Mouse (Mus musculus): ENCODE data around the gene Camk1.
"Not testable (repeated sequence)": the region's sequence is repeated elsewhere in the genome, so short reads cannot be mapped to it uniquely, and the experiment has no call there.

The Camk1 gene

DNA sequence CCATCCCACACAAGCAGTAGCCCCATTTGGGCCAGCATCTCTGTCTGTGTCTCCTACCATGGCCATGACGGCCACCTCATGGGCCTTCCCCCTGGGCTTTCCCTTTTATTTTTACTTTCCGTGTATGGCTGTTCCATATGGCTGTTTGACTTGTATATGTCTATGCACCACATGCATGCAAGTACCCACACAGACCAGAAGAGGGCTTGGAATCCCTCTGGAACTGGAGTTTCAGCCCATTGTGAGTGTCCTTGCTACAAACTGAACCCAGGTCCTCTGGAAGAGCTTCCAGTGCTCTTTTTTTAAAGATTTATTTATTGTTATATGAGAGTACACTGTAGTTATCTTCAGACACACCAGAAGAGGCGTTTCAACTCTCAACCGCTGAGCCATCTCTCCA, 17.7 kb upstream of the Camk1 start:
- DNase-seq (ENCODE audit: low spot score), result no peak

DNA sequence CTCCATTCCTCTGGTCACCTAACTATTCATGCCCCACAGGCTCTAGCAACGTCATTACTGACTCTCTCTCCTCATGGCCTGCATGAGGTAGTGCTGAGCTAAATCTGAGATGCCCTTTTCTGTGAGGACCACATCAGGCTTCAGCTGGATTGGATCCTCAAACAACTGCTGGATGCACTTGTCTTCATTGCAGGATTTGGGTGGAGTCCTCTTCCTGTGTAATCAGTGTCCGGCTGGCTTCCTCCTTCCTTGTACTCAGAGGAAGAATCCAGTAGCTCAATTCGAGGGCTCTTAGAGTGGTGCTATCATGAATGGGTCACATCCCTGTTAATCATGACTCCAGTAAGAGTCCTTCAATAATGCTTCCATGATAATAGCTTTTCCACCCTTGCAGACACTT, 9.9 kb upstream of the Camk1 start:
- no peak for DNase-seq (ENCODE audit: low spot score)

- DNase-seq (ENCODE audit: low spot score), result no peak
Measured at GRCm38 (mm10) chr6:113352820-113353219, 9.0 kb upstream of the Camk1 start.

GRCm38 (mm10) chr6:113351653-113352052, 7.9 kb upstream of the Camk1 start:
- no peak for DNase-seq (ENCODE audit: low spot score)

DNA sequence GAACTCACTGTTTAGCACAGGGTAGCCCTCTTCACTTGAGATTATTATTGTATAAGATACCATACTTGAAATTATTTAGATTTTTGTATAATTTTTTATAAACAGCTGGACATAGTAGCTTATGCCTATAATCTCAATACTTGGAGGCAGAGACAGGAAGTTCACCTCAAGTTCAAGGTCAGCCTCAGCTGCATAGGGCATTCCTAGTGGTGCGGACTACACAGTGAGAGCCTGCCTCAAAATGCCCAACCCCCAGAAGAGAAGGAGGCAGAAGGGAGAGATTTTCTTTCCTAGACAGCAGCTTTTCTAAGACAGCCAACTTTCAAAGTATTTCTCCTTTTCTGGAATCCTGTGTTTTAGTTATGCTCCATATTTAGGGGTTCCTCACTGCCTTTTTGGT, 7.4 kb upstream of the Camk1 start:
- no peak for DNase-seq (ENCODE audit: low spot score)

DNA sequence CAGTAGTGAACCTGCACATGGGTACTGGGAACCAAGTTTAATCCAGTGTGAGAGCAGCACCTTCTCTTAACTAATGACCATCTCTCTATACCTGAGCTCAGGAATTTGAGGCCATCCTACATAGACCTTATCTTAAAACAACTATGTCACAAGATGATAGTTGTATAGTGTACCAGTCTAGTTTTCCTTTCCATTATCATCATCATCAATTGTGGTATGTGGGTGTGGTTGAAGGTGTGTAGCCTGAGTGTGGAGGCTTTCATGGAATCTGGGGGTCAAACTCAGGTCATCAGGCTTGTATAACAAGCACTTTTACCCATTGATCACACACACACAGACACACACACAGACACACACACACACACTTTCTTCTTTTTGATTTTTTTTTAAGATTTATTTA, 6.8 kb upstream of the Camk1 start:
- DNase-seq (ENCODE audit: low spot score), result no peak

DNA sequence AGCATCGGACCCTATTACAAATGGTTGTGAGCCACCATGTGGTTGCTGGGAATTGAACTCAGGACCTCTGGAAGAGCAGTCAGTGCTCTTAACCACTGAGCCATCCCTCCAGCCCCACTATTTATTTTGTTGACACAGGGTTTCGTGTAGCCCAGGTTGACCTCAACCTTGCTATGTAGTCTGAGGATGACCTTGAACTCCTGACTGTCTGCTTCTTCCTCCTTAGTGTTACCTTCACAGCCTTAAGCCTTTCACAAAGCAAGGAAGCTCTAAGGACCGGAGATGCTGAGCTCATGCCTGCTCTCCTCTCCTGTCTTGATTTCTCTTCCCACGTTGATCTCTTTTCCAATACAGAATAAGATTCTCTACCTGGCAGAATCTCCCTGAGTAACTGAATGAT, 3.1 kb upstream of the Camk1 start:
- no peak for DNase-seq (ENCODE audit: low spot score)

GRCm38 (mm10) chr6:113344321-113344720, 537 bp upstream of the Camk1 start:
- no peak for DNase-seq (ENCODE audit: low spot score)

- no peak for DNase-seq (ENCODE audit: low spot score)
Measured at GRCm38 (mm10) chr6:113342297-113342696, 1.5 kb downstream of the Camk1 start.

GRCm38 (mm10) chr6:113341574-113341973, 2.2 kb downstream of the Camk1 start:
- DNase-seq (ENCODE audit: low spot score), result no peak

DNA sequence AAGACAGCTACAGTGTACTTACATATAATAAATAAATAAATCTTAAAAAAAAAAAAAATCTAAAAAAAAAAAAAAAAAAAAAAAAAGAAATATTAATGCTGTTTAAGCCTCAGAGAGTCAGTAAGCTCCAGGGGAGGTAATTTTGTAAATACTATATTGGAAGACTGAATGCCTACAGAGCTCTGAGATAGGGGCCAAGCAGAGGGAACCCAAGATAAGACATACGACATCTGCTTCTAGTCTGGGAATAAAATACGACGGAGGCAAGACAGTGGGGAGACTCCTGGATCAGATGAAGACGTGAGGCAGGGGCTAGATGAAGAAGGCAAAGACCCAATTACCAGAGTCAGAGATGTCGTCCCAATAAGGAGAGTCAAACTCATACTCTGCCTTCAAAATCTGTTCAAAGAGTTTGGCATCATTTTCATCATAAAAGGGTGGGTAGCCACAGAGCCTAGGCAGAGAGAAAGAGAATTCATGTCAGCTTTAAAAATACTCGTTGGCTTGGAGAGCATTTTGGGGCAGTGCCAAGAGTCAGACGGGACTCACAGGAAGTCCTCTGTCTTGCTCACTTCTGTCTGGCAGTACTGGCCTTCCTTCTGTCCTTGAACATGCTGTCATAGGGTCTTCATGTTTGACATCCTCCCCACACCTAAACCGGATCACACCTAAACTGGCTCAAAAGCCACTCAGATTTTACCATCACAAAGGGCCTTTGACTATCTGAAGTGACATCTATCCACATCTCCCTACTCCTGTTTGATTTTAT, 6.7 kb downstream of the Camk1 start:
- no peak for DNase-seq (ENCODE audit: low spot score)

DNA sequence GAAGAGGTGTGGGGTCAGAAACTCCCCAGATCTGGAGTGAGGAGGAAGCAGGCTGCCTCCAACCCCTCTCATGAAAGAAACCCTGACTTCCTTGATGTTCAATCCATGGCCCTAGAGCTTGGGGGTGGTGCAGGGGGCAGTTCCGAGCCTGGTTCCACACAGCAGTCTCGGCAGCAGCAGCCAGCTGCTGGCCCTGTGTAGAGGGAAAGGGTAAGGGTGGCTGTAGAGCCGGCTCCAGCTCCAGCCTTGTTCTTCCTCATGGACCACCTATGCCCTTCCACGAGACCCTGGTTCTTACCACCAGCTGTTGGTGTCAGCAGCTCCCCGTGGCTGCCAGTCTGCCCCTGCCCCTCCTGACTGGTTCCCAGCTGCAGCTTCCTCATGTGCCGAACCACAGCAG, 9.6 kb downstream of the Camk1 start:
- DNase-seq (ENCODE audit: low spot score), result no peak

DNA sequence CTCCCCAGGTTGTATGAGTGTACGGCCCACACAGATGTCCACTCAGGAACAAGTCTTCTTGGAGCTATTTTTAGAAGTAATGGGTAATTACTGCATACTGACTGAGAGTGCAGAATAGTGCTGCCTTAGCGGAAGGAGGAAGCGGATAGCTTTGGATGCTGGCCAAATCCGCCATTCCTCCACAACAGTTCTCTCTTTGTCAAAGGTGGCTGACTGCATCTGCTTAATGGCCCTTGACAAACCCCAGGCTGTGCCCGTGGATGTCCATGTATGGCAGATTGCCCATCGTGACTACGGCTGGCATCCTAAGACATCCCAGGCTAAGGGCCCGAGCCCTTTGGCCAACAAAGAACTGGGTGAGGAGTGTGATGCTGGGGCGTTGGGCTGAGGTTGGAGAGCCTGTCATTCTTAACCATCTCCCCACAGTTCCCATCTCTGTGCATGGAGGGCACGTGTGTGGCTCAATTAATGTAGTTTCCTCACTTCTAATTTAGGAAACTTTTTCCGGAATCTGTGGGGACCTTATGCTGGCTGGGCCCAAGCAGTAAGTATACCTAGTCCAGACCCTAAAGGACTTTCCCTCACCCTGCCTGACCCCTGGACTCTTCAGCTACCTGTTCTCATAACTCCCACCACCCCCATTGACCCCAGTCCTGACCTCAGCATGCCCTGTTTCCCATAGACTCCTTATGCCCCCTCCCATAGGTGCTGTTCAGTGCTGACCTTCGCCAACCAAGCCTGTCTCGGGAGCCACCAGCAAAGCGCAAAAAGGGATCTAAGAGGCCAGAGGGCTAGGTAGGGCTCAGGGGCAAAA, 10.4 kb downstream of the Camk1 start:
- DNase-seq (ENCODE audit: low spot score), result no peak

- DNase-seq (ENCODE audit: low spot score), result not testable (repeated sequence)
Measured at GRCm38 (mm10) chr6:113332734-113333133, 11.1 kb downstream of the Camk1 start.

DNA sequence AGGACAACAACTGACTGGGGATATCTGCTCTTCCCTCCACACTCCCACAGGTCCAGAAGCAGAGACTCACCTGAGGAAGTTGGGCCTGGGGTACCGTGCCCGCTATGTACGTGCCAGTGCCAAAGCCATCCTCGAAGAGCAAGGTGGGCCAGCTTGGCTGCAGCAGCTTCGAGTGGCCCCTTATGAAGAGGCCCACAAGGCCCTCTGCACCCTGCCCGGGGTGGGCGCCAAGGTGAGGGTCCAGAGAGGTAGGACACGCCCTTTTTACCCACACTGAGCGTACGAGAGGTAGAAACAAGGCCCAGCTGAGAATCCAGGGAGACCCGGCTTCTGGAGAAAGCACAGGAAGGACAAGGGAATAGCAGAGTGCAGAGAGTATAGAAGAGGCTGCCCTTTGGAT, 12.1 kb downstream of the Camk1 start:
- no peak for DNase-seq (ENCODE audit: low spot score)

DNA sequence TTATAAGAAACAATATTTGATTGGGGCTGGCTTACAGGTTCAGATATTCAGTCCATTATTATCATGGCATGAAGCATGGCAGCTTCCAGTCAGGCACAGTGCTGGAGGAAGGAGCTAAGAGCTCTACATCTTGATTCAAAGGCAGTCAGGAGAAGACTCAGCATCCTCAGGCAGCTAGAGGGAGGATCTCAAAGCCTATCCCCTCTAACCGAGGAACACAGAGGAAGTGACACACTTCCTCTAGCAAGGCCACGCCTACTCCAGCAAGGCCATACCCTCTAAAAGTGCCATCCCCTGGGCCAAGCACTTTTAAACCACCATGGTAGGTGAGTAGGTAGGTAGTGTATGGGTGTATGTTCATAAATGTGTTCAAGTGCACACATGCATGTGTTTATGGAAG, 13.2 kb downstream of the Camk1 start:
- no peak for DNase-seq (ENCODE audit: low spot score)

DNA sequence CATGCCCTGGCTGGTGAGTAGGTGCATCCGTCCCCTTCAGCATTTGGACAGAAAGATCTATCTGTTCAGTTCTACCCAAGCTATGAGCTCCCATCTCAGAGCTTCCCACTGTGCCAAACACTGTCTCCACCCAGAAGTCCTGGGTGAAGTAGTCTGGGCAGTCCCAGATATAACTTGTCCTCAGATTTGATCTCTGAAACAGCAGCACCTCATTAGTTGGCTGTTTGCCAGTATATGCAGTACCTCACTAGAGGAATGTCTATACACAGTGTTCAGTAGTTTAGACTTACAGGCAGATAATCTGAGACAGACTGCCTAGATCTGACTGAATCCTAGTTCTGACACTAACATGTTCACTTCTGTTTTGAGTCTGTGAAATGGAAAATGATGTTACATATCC, 14.4 kb downstream of the Camk1 start:
- no peak for DNase-seq (ENCODE audit: low spot score)

GRCm38 (mm10) chr6:113326533-113327315, 17.1 kb downstream of the Camk1 start, which contains the start of gene Ogg1:
Ogg1 (plus strand) TSS chr6:113326972.
- DNase-seq (ENCODE audit: low spot score), result peak; percentile 97

GRCm38 (mm10) chr6:113315972-113316371, 27.8 kb downstream of the Camk1 start:
- DNase-seq (ENCODE audit: low spot score), result no peak

DNA sequence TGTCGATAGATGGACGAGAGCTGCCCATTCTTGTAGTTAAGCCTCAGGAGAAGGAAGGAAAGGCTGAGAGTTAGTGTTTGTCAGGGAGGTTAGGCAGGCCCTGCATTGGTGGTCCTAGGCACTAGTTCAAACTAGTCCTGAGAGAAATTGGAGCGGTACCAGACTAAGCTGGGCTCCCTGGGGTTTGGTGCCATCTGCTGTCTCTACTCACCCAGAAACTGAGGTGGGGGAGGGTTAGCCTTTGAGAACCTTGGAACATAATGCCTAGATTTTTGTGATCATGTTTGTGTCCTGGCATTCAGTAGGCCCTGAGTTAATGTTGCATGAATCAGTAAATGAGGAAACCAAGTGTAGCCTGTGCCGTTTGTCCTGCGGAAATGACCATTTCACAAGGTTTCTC, 35.6 kb downstream of the Camk1 start:
- no peak for DNase-seq (ENCODE audit: low spot score)

DNA sequence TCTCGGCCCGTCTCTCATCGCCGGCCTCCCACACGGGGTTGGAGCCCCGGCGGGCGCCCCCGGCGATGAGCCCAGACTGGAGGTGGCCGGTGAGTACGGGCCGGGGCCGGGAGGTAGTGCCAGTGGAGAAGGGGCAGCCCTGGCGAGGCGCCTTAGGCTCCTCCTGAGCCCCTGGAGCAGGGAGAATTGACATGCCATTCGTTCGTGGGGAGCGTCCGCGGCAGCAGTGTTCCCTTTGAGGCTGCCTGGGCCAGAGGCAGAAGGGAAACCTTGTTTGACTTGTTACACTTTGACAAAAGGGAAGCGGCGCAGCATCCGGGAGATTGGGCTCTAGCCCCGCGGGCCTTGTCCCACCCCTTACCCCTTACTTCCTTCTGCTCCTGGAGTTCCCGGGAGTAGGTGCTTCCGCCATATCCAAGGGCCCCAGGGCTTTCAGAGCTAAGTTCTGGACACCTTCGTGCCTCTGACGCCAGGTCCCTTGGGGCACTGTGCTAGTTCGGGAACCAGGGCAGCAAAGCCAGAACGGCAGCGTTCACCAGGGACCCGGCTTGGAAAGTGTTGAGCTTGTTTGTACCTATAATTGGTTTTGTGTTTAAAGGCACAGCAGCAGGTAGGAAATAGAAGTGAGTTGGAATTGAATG, 36.2 kb downstream of the Camk1 start:
- no peak for DNase-seq (ENCODE audit: low spot score)

- no peak for DNase-seq (ENCODE audit: low spot score)
Measured at GRCm38 (mm10) chr6:113306986-113307349, 36.8 kb downstream of the Camk1 start, which contains the start of gene Brpf1. Brpf1 (plus strand) TSS chr6:113307137.

All from layer of hippocampus, adult 9-10 months (tissue).